Mouse (Mus musculus): ENCODE measurements at regions not wholly inside any gene's neighbourhood (a gene's known extent, or its start where the extent isn't known, plus 50 kb on each side); places are given as distances from the start of the nearest gene placed in this dataset.
A peak's percentile ranks its signal among the peaks of the same experiment; 100 is the strongest.

GRCm38 (mm10) chr15:17084030-17084429 is 355.5 kb downstream of the Cdh9 start:
- no peak overlapping the region for H3K27ac ChIP-seq
- no peaks in the 10 kb centered on the region for H3K79me2 ChIP-seq (replicated peaks; ENCODE audit: control insufficient read depth, insufficient read depth, low read length)
- H3K9ac ChIP-seq (ENCODE audit: low read depth, low read length) = no peak overlapping the region
- no peak for DNase-seq
- 64% methylated on average over 2 of the region's 2 CpGs for WGBS
- no peak overlapping the region for H3K4me3 ChIP-seq
- TF ChIP-seq EP300 (IDR thresholded peaks at IDR 0.05; ENCODE audit: insufficient read depth, low read depth, low read length) = no peak
- TF ChIP-seq CTCF (IDR thresholded peaks at IDR 0.05) = no peak
- TF ChIP-seq POLR2A (IDR thresholded peaks at IDR 0.05; ENCODE audit: insufficient read depth, low read depth, low read length) = no peak
- intact Hi-C loops (cut with DNase I) = no loop called here
- no peaks in the 10 kb centered on the region for H3K27me3 ChIP-seq (ENCODE audit: control insufficient read depth, insufficient read depth, low read length)
- no peaks in the 10 kb centered on the region for H3K36me3 ChIP-seq (ENCODE audit: control insufficient read depth, insufficient read depth, low read length)
- H3K4me1 ChIP-seq (ENCODE audit: control insufficient read depth, insufficient read depth, low read length) = no peaks in the 10 kb centered on the region

DNA sequence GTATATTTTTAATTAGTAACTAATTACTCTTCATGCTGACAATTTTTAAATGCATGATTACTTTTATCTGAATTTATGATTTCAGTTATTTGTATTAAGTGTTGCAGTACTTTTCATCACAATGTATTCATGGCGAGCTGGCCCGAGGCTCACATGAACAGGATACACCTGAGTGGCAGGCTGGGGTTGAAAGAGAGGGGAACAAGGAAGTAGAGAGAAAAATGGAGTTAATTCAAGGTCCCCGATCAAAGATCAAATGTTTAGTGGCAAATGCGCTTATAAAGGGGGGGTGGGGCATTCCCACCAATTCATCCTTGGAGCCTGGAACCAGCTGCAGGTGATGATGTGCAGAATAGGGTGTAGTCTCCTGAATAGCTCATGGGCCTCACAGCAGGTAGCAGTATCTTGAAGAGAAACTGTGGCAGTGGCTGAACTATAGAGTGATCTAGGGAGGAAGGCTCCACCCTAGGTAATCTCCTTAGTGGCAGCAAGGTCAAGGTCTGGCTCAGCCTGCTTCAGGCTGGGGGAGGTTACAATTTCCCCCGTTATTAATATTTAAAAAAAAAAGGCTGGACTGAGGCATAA is 360.2 kb downstream of the Cdh9 start:
- H3K36me3 ChIP-seq (ENCODE audit: control insufficient read depth, insufficient read depth, low read length) = no peaks in the 10 kb centered on the region
- intact Hi-C loops (cut with DNase I) = no loop called here
- H3K79me2 ChIP-seq (replicated peaks; ENCODE audit: control insufficient read depth, insufficient read depth, low read length) = no peaks in the 10 kb centered on the region
- H3K27me3 ChIP-seq (ENCODE audit: control insufficient read depth, insufficient read depth, low read length) = no peaks in the 10 kb centered on the region
- no peak for DNase-seq
- no peaks in the 10 kb centered on the region for H3K4me1 ChIP-seq (ENCODE audit: control insufficient read depth, insufficient read depth, low read length)
- WGBS = 84% methylated on average over 5 of the region's 5 CpGs
- TF ChIP-seq EP300 (IDR thresholded peaks at IDR 0.05; ENCODE audit: insufficient read depth, low read depth, low read length) (no peak), POLR2A (IDR thresholded peaks at IDR 0.05; ENCODE audit: insufficient read depth, low read depth, low read length) (no peak), CTCF (IDR thresholded peaks at IDR 0.05) (no peak)
- H3K27ac ChIP-seq = no peak overlapping the region
- H3K4me3 ChIP-seq = no peak overlapping the region
- no peak overlapping the region for H3K9ac ChIP-seq (ENCODE audit: low read depth, low read length)

GRCm38 (mm10) chr15:17098927-17099326 is 370.4 kb downstream of the Cdh9 start:
- H3K79me2 ChIP-seq (replicated peaks; ENCODE audit: control insufficient read depth, insufficient read depth, low read length) = no peaks in the 10 kb centered on the region
- H3K4me3 ChIP-seq = no peak overlapping the region
- no peak for TF ChIP-seq POLR2A (IDR thresholded peaks at IDR 0.05; ENCODE audit: insufficient read depth, low read depth, low read length)
- peak; percentile 70 for TF ChIP-seq CTCF (IDR thresholded peaks at IDR 0.05)
- H3K27ac ChIP-seq = no peak overlapping the region
- 3% methylated on average over 4 of the region's 4 CpGs for WGBS
- DNase-seq = peak in 1 of 2 experiments; percentile 24
- no peaks in the 10 kb centered on the region for H3K27me3 ChIP-seq (ENCODE audit: control insufficient read depth, insufficient read depth, low read length)
- no peak overlapping the region for H3K9ac ChIP-seq (ENCODE audit: low read depth, low read length)
- no peaks in the 10 kb centered on the region for H3K36me3 ChIP-seq (ENCODE audit: control insufficient read depth, insufficient read depth, low read length)
- intact Hi-C loops (cut with DNase I) = no loop called here
- no peaks in the 10 kb centered on the region for H3K4me1 ChIP-seq (ENCODE audit: control insufficient read depth, insufficient read depth, low read length)

DNA sequence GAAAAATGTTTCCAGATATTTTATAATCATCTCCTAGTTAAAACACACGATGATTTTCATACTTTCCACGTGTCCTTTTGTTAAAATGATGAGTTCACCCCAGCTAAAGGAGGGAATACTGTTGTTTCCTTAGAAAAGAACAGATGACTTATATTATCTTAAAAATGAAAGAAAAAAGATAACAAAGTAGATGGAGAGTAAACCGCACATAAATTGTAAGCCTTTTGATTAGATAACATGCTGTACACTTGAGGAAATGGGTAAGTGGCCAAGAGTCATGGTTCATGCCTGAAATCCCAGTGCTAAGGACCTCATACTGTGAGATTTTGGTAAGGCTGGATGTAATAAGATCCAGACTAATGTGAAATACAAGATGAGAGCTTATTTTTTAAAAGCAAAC is 372.6 kb downstream of the Cdh9 start:
- no peaks in the 10 kb centered on the region for H3K79me2 ChIP-seq (replicated peaks; ENCODE audit: control insufficient read depth, insufficient read depth, low read length)
- no peaks in the 10 kb centered on the region for H3K4me1 ChIP-seq (ENCODE audit: control insufficient read depth, insufficient read depth, low read length)
- H3K27me3 ChIP-seq (ENCODE audit: control insufficient read depth, insufficient read depth, low read length) = no peaks in the 10 kb centered on the region
- no peak for TF ChIP-seq POLR2A (IDR thresholded peaks at IDR 0.05; ENCODE audit: insufficient read depth, low read depth, low read length)
- TF ChIP-seq CTCF (IDR thresholded peaks at IDR 0.05) = no peak
- no peak for TF ChIP-seq EP300 (IDR thresholded peaks at IDR 0.05; ENCODE audit: insufficient read depth, low read depth, low read length)
- WGBS = 36% methylated on average over 3 of the region's 3 CpGs
- intact Hi-C loops (cut with DNase I) = no loop called here
- no peak overlapping the region for H3K9ac ChIP-seq (ENCODE audit: low read depth, low read length)
- H3K4me3 ChIP-seq = no peak overlapping the region
- no peaks in the 10 kb centered on the region for H3K36me3 ChIP-seq (ENCODE audit: control insufficient read depth, insufficient read depth, low read length)
- no peak overlapping the region for H3K27ac ChIP-seq
- no peak for DNase-seq

DNA sequence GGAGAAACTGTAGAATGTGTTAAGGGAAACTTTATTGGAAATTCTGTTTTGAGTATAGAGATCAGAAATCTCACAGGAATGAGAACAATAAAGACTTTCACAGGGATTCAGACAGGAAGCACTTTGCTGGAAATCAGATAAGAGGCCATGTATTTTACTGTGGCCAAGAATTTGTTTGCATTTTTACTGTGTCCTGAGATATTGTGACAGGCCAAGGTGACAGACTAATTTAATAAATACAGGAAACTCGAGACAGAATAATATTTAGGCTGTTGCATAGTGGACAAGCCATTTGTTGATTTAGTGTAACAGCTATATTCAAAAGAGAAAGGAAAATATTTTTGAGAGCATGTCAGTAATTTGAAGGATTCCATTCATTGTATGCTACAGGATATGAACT is 407.2 kb downstream of the Cdh9 start:
- intact Hi-C loops (cut with DNase I) = no loop called here
- Histone ChIP-seq H3K27me3 (ENCODE audit: control insufficient read depth, insufficient read depth, low read length) (no peaks in the 10 kb centered on the region), H3K4me3 (no peak overlapping the region), H3K36me3 (ENCODE audit: control insufficient read depth, insufficient read depth, low read length) (no peaks in the 10 kb centered on the region), H3K27ac (no peak overlapping the region), H3K4me1 (ENCODE audit: control insufficient read depth, insufficient read depth, low read length) (no peaks in the 10 kb centered on the region), H3K79me2 (replicated peaks; ENCODE audit: control insufficient read depth, insufficient read depth, low read length) (no peaks in the 10 kb centered on the region), H3K9ac (ENCODE audit: low read depth, low read length) (no peak overlapping the region)
- DNase-seq = no peak
- 3% methylated on average over 1 of the region's 1 CpGs for WGBS
- TF ChIP-seq CTCF (IDR thresholded peaks at IDR 0.05) (no peak), EP300 (IDR thresholded peaks at IDR 0.05; ENCODE audit: insufficient read depth, low read depth, low read length) (no peak), POLR2A (IDR thresholded peaks at IDR 0.05; ENCODE audit: insufficient read depth, low read depth, low read length) (no peak)

DNA sequence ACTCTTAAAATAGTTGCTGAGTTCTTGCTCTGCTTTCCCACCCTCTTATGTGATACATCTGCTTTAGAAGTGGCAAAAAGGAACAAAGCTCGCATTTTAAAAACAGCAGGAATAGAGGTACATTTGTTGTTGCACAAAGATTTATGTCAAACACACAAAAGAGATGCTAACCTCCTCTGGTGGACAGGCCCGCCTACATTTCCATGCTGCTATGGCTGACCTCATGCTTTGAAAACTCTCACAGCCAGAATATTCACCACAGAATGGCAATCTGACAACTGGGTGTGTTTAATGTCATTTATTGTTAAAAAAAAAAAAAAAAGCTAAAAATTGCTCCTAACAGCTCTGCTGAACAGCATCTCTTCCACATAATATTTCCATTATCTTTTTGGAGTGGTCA is 451.6 kb downstream of the Cdh9 start:
- no peaks in the 10 kb centered on the region for H3K79me2 ChIP-seq (replicated peaks; ENCODE audit: control insufficient read depth, insufficient read depth, low read length)
- H3K9ac ChIP-seq (ENCODE audit: low read depth, low read length) = no peak overlapping the region
- no peak overlapping the region for H3K27ac ChIP-seq
- no peak overlapping the region for H3K4me3 ChIP-seq
- H3K27me3 ChIP-seq (ENCODE audit: control insufficient read depth, insufficient read depth, low read length) = no peaks in the 10 kb centered on the region; the same call in 1 of the 2 replicates
- intact Hi-C loops (cut with DNase I) = no loop called here
- no peaks in the 10 kb centered on the region for H3K4me1 ChIP-seq (ENCODE audit: control insufficient read depth, insufficient read depth, low read length)
- no peak for TF ChIP-seq POLR2A (IDR thresholded peaks at IDR 0.05; ENCODE audit: insufficient read depth, low read depth, low read length)
- no peak for TF ChIP-seq CTCF (IDR thresholded peaks at IDR 0.05)
- TF ChIP-seq EP300 (IDR thresholded peaks at IDR 0.05; ENCODE audit: insufficient read depth, low read depth, low read length) = no peak
- 70% methylated on average over 2 of the region's 2 CpGs for WGBS
- no peaks in the 10 kb centered on the region for H3K36me3 ChIP-seq (ENCODE audit: control insufficient read depth, insufficient read depth, low read length)
- no peak for DNase-seq
